Mouse (Mus musculus) G1E (cell line): Measurements from ENCODE around the gene Mpzl2. TPM values are rescaled to one million over a fixed set of nuclear protein-coding genes. Genes with fewer than 3 reads are reported as not detected.

Experiments
- ATAC-seq: 2 replicates; pipeline ENCODE4 v1.8.0; 2016; ENCODE audit warnings: mild to moderate bottlenecking; ENCODE audit not compliant: insufficient number of reproducible peaks, poor library complexity, low FRiP score, severe bottlenecking; ENCODE audit errors: extremely low read depth
- DNase-seq: peaks from one replicate; pipeline ENCODE4 v3.0.0; 2012; ENCODE audit warnings: low spot score
- H3K27me3 ChIP-seq: 2 replicates; pipeline ENCODE4 v1.6.1; 2012; ENCODE audit warnings: mild to moderate bottlenecking, low read length, inconsistent platforms; ENCODE audit not compliant: insufficient read depth
- H3K36me3 ChIP-seq: replicated peaks from 2 replicates; pipeline ENCODE3; 2012; ENCODE audit warnings: mild to moderate bottlenecking, inconsistent platforms
- H3K4me1 ChIP-seq: 2 replicates; pipeline ENCODE4 v1.6.1; 2012; ENCODE audit warnings: low read depth, low read length, inconsistent platforms, mixed read lengths; ENCODE audit not compliant: insufficient read depth
- H3K4me3 ChIP-seq: 2 replicates; pipeline ENCODE4 v1.5.1; 2012; ENCODE audit warnings: low read depth, mild to moderate bottlenecking, inconsistent platforms, low read length, moderate library complexity, mixed read lengths
- H3K9me3 ChIP-seq: replicated peaks from 2 replicates; pipeline ENCODE4 v1.6.1; 2012; ENCODE audit warnings: inconsistent platforms
- CTCF ChIP-seq: IDR thresholded peaks from 2 replicates; pipeline ENCODE4 v1.5.1; 2012; ENCODE audit warnings: low read depth, low read length, inconsistent platforms, mixed read lengths
- GATA1 ChIP-seq: IDR thresholded peaks from 2 replicates; pipeline ENCODE4 v1.6.1; 2012; ENCODE audit warnings: borderline replicate concordance, low read length, inconsistent platforms, mixed read lengths
- GATA2 ChIP-seq: IDR thresholded peaks from 2 replicates; pipeline ENCODE4 v1.6.1; 2012; ENCODE audit warnings: low read depth, low read length, inconsistent platforms, borderline replicate concordance
- POLR2AphosphoS5 ChIP-seq: IDR thresholded peaks from 2 replicates; pipeline ENCODE4 v1.6.1; 2012; ENCODE audit warnings: low read depth, low read length, inconsistent platforms; ENCODE audit not compliant: insufficient replicate concordance
- TAL1 ChIP-seq: conservative IDR thresholded peaks from 2 replicates; pipeline ENCODE4 v1.6.1; 2012; ENCODE audit warnings: low read depth, low read length, inconsistent platforms, mixed read lengths
- polyA plus RNA-seq: library from polyadenylated mRNA; stranded (reverse); fragments of >175 nt; gene quantifications from 2 replicates; pipeline ENCODE4 v1.2.3, GENCODE M21; 2012
- total RNA-seq, 2 experiments: library from RNA; stranded (forward) in 1 of 2; stranded (reverse) in 1 of 2; fragments of 200-1000 nt in 1 of 2; fragments of >200 nt in 1 of 2; fragmentation: Nextera tagmentation in 1 of 2; gene quantifications; 2 replicates each; pipeline ENCODE4 v1.2.3; 2014 to 2017

Gene Mpzl2
- total and polyA plus RNA-seq, 3 experiments, result 1.4 TPM; not detected in 2

- TF ChIP-seq POLR2AphosphoS5, result no peak
- no peak for TF ChIP-seq CTCF
- no peak for TF ChIP-seq TAL1
- TF ChIP-seq GATA1, result no peak
- TF ChIP-seq GATA2, result no peak
- Histone ChIP-seq H3K4me3 (no peak overlapping the region), H3K4me1 (no peaks in the 10 kb centered on the region), H3K36me3 (no peaks in the 10 kb centered on the region), H3K27me3 (peaks cover 13% of the 10 kb centered on the region), H3K9me3 (no peaks in the 10 kb centered on the region)
- ATAC-seq, result no peak
- DNase-seq, result no peak
Observed at GRCm38 (mm10) chr9:45077859-45078258, 38.3 kb downstream of the Mpzl2 start.

- no peaks in the 10 kb centered on the region for H3K4me1 ChIP-seq
- H3K4me3 ChIP-seq, result no peak within 1 kb of the TSS
- H3K36me3 ChIP-seq, result no peaks in the 10 kb centered on the region
- no peaks in the 10 kb centered on the region for H3K9me3 ChIP-seq
- TF ChIP-seq TAL1 (no peak), GATA2 (no peak), CTCF (no peak), GATA1 (no peak), POLR2AphosphoS5 (no peak)
- DNase-seq, result no peak
- no peak for ATAC-seq
- peaks cover 13% of the 10 kb centered on the region for H3K27me3 ChIP-seq
Observed at GRCm38 (mm10) chr9:45079011-45079410, 39.4 kb downstream of the Mpzl2 start, which contains the start of gene Jaml. Gene Jaml, plus strand, starts transcription at chr9:45079183.

GRCm38 (mm10) chr9:45083132-45083531 lies 43.5 kb downstream of the Mpzl2 start:
- Histone ChIP-seq H3K9me3 (no peaks in the 10 kb centered on the region), H3K4me3 (no peak overlapping the region), H3K4me1 (no peaks in the 10 kb centered on the region), H3K36me3 (no peaks in the 10 kb centered on the region), H3K27me3 (peaks cover 24% of the 10 kb centered on the region)
- TF ChIP-seq TAL1 (no peak), GATA1 (no peak), GATA2 (no peak)
- DNase-seq, result no peak
- ATAC-seq, result no peak

- Histone ChIP-seq H3K36me3 (no peaks in the 10 kb centered on the region), H3K4me3 (no peak overlapping the region), H3K4me1 (no peaks in the 10 kb centered on the region), H3K27me3 (peaks cover 18% of the 10 kb centered on the region), H3K9me3 (no peaks in the 10 kb centered on the region)
- no peak for DNase-seq
- no peak for TF ChIP-seq TAL1
- TF ChIP-seq GATA2, result no peak
- no peak for TF ChIP-seq GATA1
- no peak for TF ChIP-seq CTCF
- no peak for TF ChIP-seq POLR2AphosphoS5
- ATAC-seq, result no peak
Observed at GRCm38 (mm10) chr9:45084556-45084955, 45.0 kb downstream of the Mpzl2 start.

GRCm38 (mm10) chr9:45085741-45086690 lies 46.4 kb downstream of the Mpzl2 start:
- Histone ChIP-seq H3K9me3 (no peaks in the 10 kb centered on the region), H3K36me3 (no peaks in the 10 kb centered on the region), H3K27me3 (peaks cover 21% of the 10 kb centered on the region), H3K4me3 (no peak overlapping the region), H3K4me1 (no peaks in the 10 kb centered on the region)
- no peak for ATAC-seq
- TF ChIP-seq GATA1 (no peak), GATA2 (no peak), TAL1 (no peak), POLR2AphosphoS5 (no peak), CTCF (no peak)
- no peak for DNase-seq

- Histone ChIP-seq H3K36me3 (no peaks in the 10 kb centered on the region), H3K9me3 (no peaks in the 10 kb centered on the region), H3K27me3 (peaks cover 24% of the 10 kb centered on the region), H3K4me1 (no peaks in the 10 kb centered on the region), H3K4me3 (no peak overlapping the region)
- ATAC-seq (no peak), DNase-seq (no peak)
- TF ChIP-seq POLR2AphosphoS5 (no peak), GATA1 (no peak), TAL1 (no peak), CTCF (no peak), GATA2 (no peak)
Observed at GRCm38 (mm10) chr9:45088040-45088439, 48.4 kb downstream of the Mpzl2 start.
